ENCODE assay signal across 8 mouse cellular contexts in the genomic region with DNA sequence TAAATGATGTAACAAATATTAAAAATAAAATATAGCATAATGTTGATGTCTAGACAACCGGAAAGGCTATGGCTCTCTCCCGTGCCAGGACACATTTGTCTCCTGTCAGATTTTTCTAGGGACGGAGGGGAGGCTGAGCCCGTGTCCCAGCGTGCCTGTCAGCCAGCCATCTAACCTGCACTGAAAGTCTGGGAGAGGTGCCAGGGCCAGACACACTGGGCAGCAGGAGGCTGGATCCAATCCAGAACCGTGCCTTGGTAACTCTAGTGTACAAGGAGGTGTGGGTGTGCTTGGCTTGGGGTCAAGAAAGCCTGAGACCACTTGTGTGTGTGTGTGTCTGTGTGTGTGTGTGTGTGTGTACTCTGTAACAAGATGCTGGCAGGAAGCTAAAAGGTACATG. TPM values are rescaled to one million over a fixed set of nuclear protein-coding genes. Genes with fewer than 3 reads are reported as not detected.
DNase-seq lines count a peak whose midpoint lies in the region; ATAC-seq and TF ChIP-seq lines count a peak whose summit lies in the region.

No protein-coding gene starts in this region.

- TF ChIP-seq EP300 in heart, postnatal 0 days (IDR thresholded peaks at IDR 0.05; ENCODE audit: low read depth): peak; percentile 80
- peak; percentile 86 for TF ChIP-seq EP300 in lung, postnatal 0 days (IDR thresholded peaks at IDR 0.05)

- peak; percentile 54 for DNase-seq in limb, embryonic 14.5 days (ENCODE audit: low spot score)
- no peak for DNase-seq in limb, embryonic 10.5 days (ENCODE audit: low spot score)
- peak; percentile 88 for DNase-seq in heart, postnatal 0 days (ENCODE audit: low spot score)
- DNase-seq in lung, postnatal 0 days (ENCODE audit: low spot score): peak; percentile 94
- no peak for DNase-seq in left cerebral cortex, adult 11 months (ENCODE audit: low spot score)

- TF ChIP-seq CTCF in heart, postnatal 0 days (IDR thresholded peaks at IDR 0.05; ENCODE audit: low read depth): no peak
- no peak for TF ChIP-seq CTCF in lung, postnatal 0 days (IDR thresholded peaks at IDR 0.05)

- H3K27ac ChIP-seq in limb, embryonic 14.5 days (replicated peaks; ENCODE audit: low read depth, low read length): no peak overlapping the region
- no peak overlapping the region for H3K27ac ChIP-seq in limb, embryonic 10.5 days
- H3K27ac ChIP-seq in heart, postnatal 0 days (ENCODE audit: low read depth): peak overlapping the region; percentile 70
- H3K27ac ChIP-seq in lung, postnatal 0 days (ENCODE audit: low read length): peak overlapping the region; percentile 43; the same call in 1 of the 2 replicates
- H3K27ac ChIP-seq in liver, embryonic 12.5 days: no peak overlapping the region

- no peak overlapping the region for H3K4me2 ChIP-seq in limb, embryonic 14.5 days (replicated peaks; ENCODE audit: low read depth, low read length, severe bottlenecking)
- no peak overlapping the region for H3K4me2 ChIP-seq in heart, postnatal 0 days (ENCODE audit: low read depth, low read length)
- H3K4me2 ChIP-seq in lung, postnatal 0 days (replicated peaks; ENCODE audit: low read depth, low read length): no peak overlapping the region
- H3K4me2 ChIP-seq in liver, embryonic 12.5 days: no peak overlapping the region

- no peak for TF ChIP-seq POLR2A in limb, embryonic 14.5 days (IDR thresholded peaks at IDR 0.05; ENCODE audit: borderline replicate concordance, extremely low read depth, insufficient read depth, insufficient read length)

- no peak overlapping the region for H3K4me3 ChIP-seq in limb, embryonic 14.5 days (replicated peaks; ENCODE audit: low read length)
- no peak overlapping the region for H3K4me3 ChIP-seq in limb, embryonic 10.5 days
- H3K4me3 ChIP-seq in heart, postnatal 0 days (ENCODE audit: low read depth, low read length): no peak overlapping the region
- no peak overlapping the region for H3K4me3 ChIP-seq in lung, postnatal 0 days (ENCODE audit: low read depth, low read length)
- H3K4me3 ChIP-seq in liver, embryonic 12.5 days: no peak overlapping the region

- H3K9me3 ChIP-seq in limb, embryonic 14.5 days (ENCODE audit: control insufficient read depth, low read length): no peaks in the 10 kb centered on the region
- no peaks in the 10 kb centered on the region for H3K9me3 ChIP-seq in limb, embryonic 10.5 days (replicated peaks)
- no peaks in the 10 kb centered on the region for H3K9me3 ChIP-seq in heart, postnatal 0 days (replicated peaks; ENCODE audit: control insufficient read depth, low read length)
- no peaks in the 10 kb centered on the region for H3K9me3 ChIP-seq in lung, postnatal 0 days (ENCODE audit: low read length)
- no peaks in the 10 kb centered on the region for H3K9me3 ChIP-seq in liver, embryonic 12.5 days (replicated peaks)

- H3K27me3 ChIP-seq in limb, embryonic 14.5 days (ENCODE audit: control insufficient read depth, insufficient read depth, low read length): no peaks in the 10 kb centered on the region
- H3K27me3 ChIP-seq in limb, embryonic 10.5 days (ENCODE audit: low read depth, poor library complexity, severe bottlenecking): no peaks in the 10 kb centered on the region
- no peaks in the 10 kb centered on the region for H3K27me3 ChIP-seq in heart, postnatal 0 days (ENCODE audit: control insufficient read depth, insufficient read depth, low read length)
- no peaks in the 10 kb centered on the region for H3K27me3 ChIP-seq in lung, postnatal 0 days (replicated peaks; ENCODE audit: insufficient read depth, low read length)
- H3K27me3 ChIP-seq in liver, embryonic 12.5 days (replicated peaks): peaks cover 29% of the 10 kb centered on the region

- no peak for ATAC-seq in limb, embryonic 14.5 days (ENCODE audit: low FRiP score, low read depth)
- ATAC-seq in cerebellum, adult (ENCODE audit: insufficient number of reproducible peaks, low FRiP score, low TSS enrichment): peak; percentile 62
- ATAC-seq in heart, postnatal 0 days (ENCODE audit: insufficient read depth, low read depth): peak; percentile 86
- peak; percentile 77 for ATAC-seq in lung, postnatal 0 days
- no peak for ATAC-seq in liver, embryonic 12.5 days
- ATAC-seq in megakaryocyte, adult 5-6 weeks (ENCODE audit: poor library complexity, severe bottlenecking): no peak

- no peaks in the 10 kb centered on the region for H3K36me3 ChIP-seq in limb, embryonic 14.5 days (ENCODE audit: control insufficient read depth, insufficient read depth, low read length)
- H3K36me3 ChIP-seq in limb, embryonic 10.5 days: 0 out of 2 replicates have a peak, but pooled peaks cover 1% of the 10 kb centered on the region
- no peaks in the 10 kb centered on the region for H3K36me3 ChIP-seq in heart, postnatal 0 days (replicated peaks; ENCODE audit: control insufficient read depth, insufficient read depth, low read length)
- no peaks in the 10 kb centered on the region for H3K36me3 ChIP-seq in lung, postnatal 0 days (ENCODE audit: insufficient read depth, low read length)
- no peaks in the 10 kb centered on the region for H3K36me3 ChIP-seq in liver, embryonic 12.5 days

- no peak overlapping the region for H3K9ac ChIP-seq in limb, embryonic 14.5 days (ENCODE audit: low read depth, low read length, severe bottlenecking)
- H3K9ac ChIP-seq in heart, postnatal 0 days (replicated peaks; ENCODE audit: low read depth, low read length): no peak overlapping the region
- no peak overlapping the region for H3K9ac ChIP-seq in lung, postnatal 0 days (replicated peaks; ENCODE audit: low read depth)
- no peak overlapping the region for H3K9ac ChIP-seq in liver, embryonic 12.5 days

- 62% methylated on average over 6 of the region's 6 CpGs for WGBS in limb, embryonic 14.5 days
- WGBS in limb, embryonic 10.5 days: 82% methylated on average over 6 of the region's 6 CpGs
- WGBS in heart, postnatal 0 days: 12% methylated on average over 6 of the region's 6 CpGs
- 17% methylated on average over 6 of the region's 6 CpGs for WGBS in lung, postnatal 0 days
- WGBS in liver, embryonic 12.5 days (ENCODE audit: insufficient replicate concordance): 75% methylated on average over 6 of the region's 6 CpGs

- H3K4me1 ChIP-seq in limb, embryonic 14.5 days (ENCODE audit: control insufficient read depth, insufficient read depth, low read length): peaks cover 34% of the 10 kb centered on the region
- H3K4me1 ChIP-seq in limb, embryonic 10.5 days: peaks cover 34% of the 10 kb centered on the region
- H3K4me1 ChIP-seq in heart, postnatal 0 days (ENCODE audit: control insufficient read depth, insufficient read depth): peaks cover 31% of the 10 kb centered on the region
- H3K4me1 ChIP-seq in lung, postnatal 0 days (ENCODE audit: insufficient read depth, low read depth, low read length): peaks cover 10% of the 10 kb centered on the region; the same call in 1 of the 2 replicates
- H3K4me1 ChIP-seq in liver, embryonic 12.5 days: peaks cover 36% of the 10 kb centered on the region

RNA-seq across cellular contexts. Expression of gene Stx1a, which starts 1.5 kb away (rescaled TPM):
- polyA plus RNA-seq in limb, embryonic 14.5 days (2012; rRNA removed): 39.2 and 45.5 TPM in 2 replicates
- polyA plus RNA-seq in limb, embryonic 14.5 days (2014; fragmentation: Nextera tagmentation; extraction: Ambion mirVana): 11.4 and 13.0 TPM in 2 replicates
- 7.5 and 8.1 TPM in 2 replicates for polyA plus RNA-seq in limb, embryonic 10.5 days (2016; fragmentation: Nextera tagmentation; extraction: Ambion mirVana)
- 2.3 and 3.7 TPM in 2 replicates for total RNA-seq in heart, postnatal 0 days (2014; rRNA removed; ENCODE audit: low replicate concordance)
- polyA plus RNA-seq in heart, postnatal 0 days (2015; fragmentation: Nextera tagmentation; extraction: Ambion mirVana): 2.3 and 2.5 TPM in 2 replicates
- polyA plus RNA-seq in lung, postnatal 0 days (2015; fragmentation: Nextera tagmentation; extraction: Ambion mirVana): 5.5 and 5.8 TPM in 2 replicates
- 2.7 and 2.8 TPM in 2 replicates for polyA plus RNA-seq in liver, embryonic 12.5 days (2016; fragmentation: Nextera tagmentation; extraction: Ambion mirVana)
- 0.09 TPM in 1 of 2 replicates, not detected in the other for total RNA-seq in megakaryocyte, adult 5-6 weeks (2015)
- total RNA-seq in megakaryocyte, adult 5-6 weeks (2017): not detected in 2 replicates

RNA-seq across cellular contexts. Expression of gene Abhd11, which starts 12.9 kb away (rescaled TPM):
- 83.2 and 94.3 TPM in 2 replicates for polyA plus RNA-seq in limb, embryonic 14.5 days (2012; rRNA removed)
- polyA plus RNA-seq in limb, embryonic 14.5 days (2014; fragmentation: Nextera tagmentation; extraction: Ambion mirVana): 64.7 and 67.4 TPM in 2 replicates
- polyA plus RNA-seq in limb, embryonic 10.5 days (2016; fragmentation: Nextera tagmentation; extraction: Ambion mirVana): 23.5 and 30.1 TPM in 2 replicates
- 55.6 and 60.8 TPM in 2 replicates for total RNA-seq in heart, postnatal 0 days (2014; rRNA removed; ENCODE audit: low replicate concordance)
- polyA plus RNA-seq in heart, postnatal 0 days (2015; fragmentation: Nextera tagmentation; extraction: Ambion mirVana): 99.5 and 100 TPM in 2 replicates
- polyA plus RNA-seq in lung, postnatal 0 days (2015; fragmentation: Nextera tagmentation; extraction: Ambion mirVana): 72.9 and 80.9 TPM in 2 replicates
- 39.1 and 45.3 TPM in 2 replicates for polyA plus RNA-seq in liver, embryonic 12.5 days (2016; fragmentation: Nextera tagmentation; extraction: Ambion mirVana)
- 52.5 and 55.0 TPM in 2 replicates for total RNA-seq in megakaryocyte, adult 5-6 weeks (2015)
- 22.9 and 32.7 TPM in 2 replicates for total RNA-seq in megakaryocyte, adult 5-6 weeks (2017)

RNA-seq across cellular contexts. Expression of gene Cldn3, which starts 35.8 kb away (rescaled TPM):
- polyA plus RNA-seq in limb, embryonic 14.5 days (2012; rRNA removed): 7.2 and 8.8 TPM in 2 replicates
- 14.7 and 18.3 TPM in 2 replicates for polyA plus RNA-seq in limb, embryonic 14.5 days (2014; fragmentation: Nextera tagmentation; extraction: Ambion mirVana)
- polyA plus RNA-seq in limb, embryonic 10.5 days (2016; fragmentation: Nextera tagmentation; extraction: Ambion mirVana): 8.3 and 10.3 TPM in 2 replicates
- total RNA-seq in heart, postnatal 0 days (2014; rRNA removed; ENCODE audit: low replicate concordance): 3.8 and 15.2 TPM in 2 replicates
- 1.4 and 4.5 TPM in 2 replicates for polyA plus RNA-seq in heart, postnatal 0 days (2015; fragmentation: Nextera tagmentation; extraction: Ambion mirVana)
- 547 and 583 TPM in 2 replicates for polyA plus RNA-seq in lung, postnatal 0 days (2015; fragmentation: Nextera tagmentation; extraction: Ambion mirVana)
- polyA plus RNA-seq in liver, embryonic 12.5 days (2016; fragmentation: Nextera tagmentation; extraction: Ambion mirVana): 0.55 and 0.57 TPM in 2 replicates
- total RNA-seq in megakaryocyte, adult 5-6 weeks (2015): not detected in 2 replicates
- not detected in 2 replicates for total RNA-seq in megakaryocyte, adult 5-6 weeks (2017)

RNA-seq across cellular contexts. Expression of gene Dnajc30, which starts 42.2 kb away (rescaled TPM):
- polyA plus RNA-seq in limb, embryonic 14.5 days (2012; rRNA removed): 29.1 and 31.3 TPM in 2 replicates
- polyA plus RNA-seq in limb, embryonic 14.5 days (2014; fragmentation: Nextera tagmentation; extraction: Ambion mirVana): 32.6 and 39.2 TPM in 2 replicates
- 27.7 and 30.8 TPM in 2 replicates for polyA plus RNA-seq in limb, embryonic 10.5 days (2016; fragmentation: Nextera tagmentation; extraction: Ambion mirVana)
- total RNA-seq in heart, postnatal 0 days (2014; rRNA removed; ENCODE audit: low replicate concordance): 7.7 and 19.7 TPM in 2 replicates
- 33.6 and 34.1 TPM in 2 replicates for polyA plus RNA-seq in heart, postnatal 0 days (2015; fragmentation: Nextera tagmentation; extraction: Ambion mirVana)
- polyA plus RNA-seq in lung, postnatal 0 days (2015; fragmentation: Nextera tagmentation; extraction: Ambion mirVana): 28.0 and 28.8 TPM in 2 replicates
- polyA plus RNA-seq in liver, embryonic 12.5 days (2016; fragmentation: Nextera tagmentation; extraction: Ambion mirVana): 15.9 and 19.1 TPM in 2 replicates
- total RNA-seq in megakaryocyte, adult 5-6 weeks (2015): 15.5 and 16.3 TPM in 2 replicates
- 3.5 and 10.0 TPM in 2 replicates for total RNA-seq in megakaryocyte, adult 5-6 weeks (2017)

RNA-seq across cellular contexts. Expression of gene Bud23, which starts 42.9 kb away (rescaled TPM):
- polyA plus RNA-seq in limb, embryonic 14.5 days (2012; rRNA removed): 107 and 121 TPM in 2 replicates
- polyA plus RNA-seq in limb, embryonic 14.5 days (2014; fragmentation: Nextera tagmentation; extraction: Ambion mirVana): 101 and 108 TPM in 2 replicates
- polyA plus RNA-seq in limb, embryonic 10.5 days (2016; fragmentation: Nextera tagmentation; extraction: Ambion mirVana): 194 and 201 TPM in 2 replicates
- total RNA-seq in heart, postnatal 0 days (2014; rRNA removed; ENCODE audit: low replicate concordance): 34.2 and 49.6 TPM in 2 replicates
- polyA plus RNA-seq in heart, postnatal 0 days (2015; fragmentation: Nextera tagmentation; extraction: Ambion mirVana): 33.7 and 38.2 TPM in 2 replicates
- 52.2 and 53.1 TPM in 2 replicates for polyA plus RNA-seq in lung, postnatal 0 days (2015; fragmentation: Nextera tagmentation; extraction: Ambion mirVana)
- 97.8 and 104 TPM in 2 replicates for polyA plus RNA-seq in liver, embryonic 12.5 days (2016; fragmentation: Nextera tagmentation; extraction: Ambion mirVana)
- 29.4 and 34.2 TPM in 2 replicates for total RNA-seq in megakaryocyte, adult 5-6 weeks (2015)
- 24.2 and 27.6 TPM in 2 replicates for total RNA-seq in megakaryocyte, adult 5-6 weeks (2017)

Comparison
In these comparisons a context has a peak if more than half of its experiments do, and no peak if none do; other contexts are left out.
1. DNase-seq: peak in limb, embryonic 14.5 days (single experiment), heart, postnatal 0 days (single experiment) and lung, postnatal 0 days (single experiment); none in limb, embryonic 10.5 days (single experiment) and left cerebral cortex, adult 11 months (single experiment).
2. ATAC-seq: peak in cerebellum, adult (single experiment), heart, postnatal 0 days (single experiment) and lung, postnatal 0 days (single experiment); none in limb, embryonic 14.5 days (single experiment), liver, embryonic 12.5 days (single experiment) and megakaryocyte, adult 5-6 weeks (single experiment).
3. H3K27ac ChIP-seq: peak in heart, postnatal 0 days (single experiment) and lung, postnatal 0 days (single experiment); none in limb, embryonic 14.5 days (single experiment), limb, embryonic 10.5 days (single experiment) and liver, embryonic 12.5 days (single experiment).
4. RNA of gene Cldn3, which starts 35.8 kb away (polyA plus RNA-seq): 547 to 583 TPM in lung, postnatal 0 days; 7.2 to 18.3 TPM in limb, embryonic 14.5 days, 8.3 to 10.3 TPM in limb, embryonic 10.5 days, 1.4 to 4.5 TPM in heart, postnatal 0 days and 0.55 to 0.57 TPM in liver, embryonic 12.5 days; every median in the first group is over 10 times any median in the second.